Mouse (Mus musculus): ENCODE measurements around the gene Klc3. TPM values are rescaled to one million over a fixed set of nuclear protein-coding genes. Genes with fewer than 3 reads are reported as not detected.

Klc3 gene
- polyA plus RNA-seq, 1 experiment from 2014 or later, result not detected

DNA sequence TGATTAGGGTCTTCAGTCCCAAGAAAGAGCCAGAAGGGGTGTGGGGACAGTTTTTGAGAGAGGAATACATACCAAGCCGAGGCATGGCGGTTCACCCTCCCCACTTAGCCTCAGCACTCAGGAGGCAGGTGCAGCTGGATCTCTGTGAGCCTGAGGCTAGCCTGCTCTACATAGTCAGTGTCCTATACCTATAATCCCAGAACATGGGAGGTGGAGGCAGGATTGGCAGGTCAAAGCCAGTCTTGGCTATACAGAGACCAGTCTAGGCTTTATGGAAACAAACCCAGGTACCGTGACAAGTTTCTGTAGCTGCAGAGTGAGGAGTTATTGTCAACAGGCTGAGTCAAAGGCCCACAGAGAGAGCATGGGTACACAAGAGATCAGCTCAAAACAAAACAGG is 19.2 kb upstream of the Klc3 start:
- H3K36me3 ChIP-seq (ENCODE audit: inconsistent target), result peaks cover 10% of the 10 kb centered on the region; the same call in 1 of the 2 replicates
- no peaks in the 10 kb centered on the region for H3K79me2 ChIP-seq (ENCODE audit: inconsistent target)
- no peak overlapping the region for H3K4me3 ChIP-seq (ENCODE audit: inconsistent target)
- H3K27ac ChIP-seq, result no peak overlapping the region
- WGBS (ENCODE audit: missing documents), result 100% methylated on average over 3 of the region's 3 CpGs

DNA sequence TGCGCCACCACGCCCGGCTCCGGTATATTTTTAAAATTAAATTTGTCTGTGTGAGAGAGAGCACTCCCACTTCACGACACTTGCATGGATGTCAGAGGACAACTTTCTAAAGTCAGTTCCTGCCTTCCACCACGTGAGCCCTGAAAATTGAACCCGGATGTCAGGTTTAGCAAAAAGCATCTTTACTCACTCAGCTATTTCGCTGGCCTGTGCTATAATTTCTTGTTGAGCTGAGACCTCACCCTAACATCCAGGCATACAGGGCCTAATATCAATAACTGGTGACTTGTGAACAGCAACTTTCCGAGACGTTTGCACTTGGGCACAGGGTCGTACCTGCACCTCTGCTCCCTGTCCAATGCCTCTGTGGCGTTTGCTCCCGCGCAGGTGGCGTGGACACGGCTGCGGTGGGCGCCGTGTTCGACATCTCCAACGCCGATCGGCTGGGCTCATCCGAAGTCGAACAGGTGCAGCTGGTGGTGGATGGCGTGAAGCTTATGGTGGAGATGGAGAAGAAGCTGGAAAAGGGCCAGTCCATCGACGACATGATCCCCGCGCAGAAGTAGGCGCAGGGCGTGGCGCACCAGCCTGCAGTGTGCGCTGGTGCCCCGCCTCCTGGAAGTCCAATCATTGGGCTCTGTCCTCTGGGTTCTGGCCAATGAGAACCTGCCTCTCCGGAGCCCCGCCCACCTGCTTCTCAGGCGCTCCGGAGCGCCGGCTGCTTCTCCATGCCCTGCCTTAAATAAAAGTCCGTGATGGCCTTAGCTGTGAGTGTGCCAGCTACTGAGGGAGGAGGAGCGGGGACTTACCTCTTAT is 17.1 kb upstream of the Klc3 start:
- Histone ChIP-seq H3K4me3 (ENCODE audit: inconsistent target) (no peak overlapping the region), H3K79me2 (ENCODE audit: inconsistent target) (no peaks in the 10 kb centered on the region), H3K27ac (no peak overlapping the region), H3K36me3 (ENCODE audit: inconsistent target) (no peaks in the 10 kb centered on the region)
- WGBS (ENCODE audit: missing documents), result 10% methylated on average over 42 of the region's 43 CpGs

DNA sequence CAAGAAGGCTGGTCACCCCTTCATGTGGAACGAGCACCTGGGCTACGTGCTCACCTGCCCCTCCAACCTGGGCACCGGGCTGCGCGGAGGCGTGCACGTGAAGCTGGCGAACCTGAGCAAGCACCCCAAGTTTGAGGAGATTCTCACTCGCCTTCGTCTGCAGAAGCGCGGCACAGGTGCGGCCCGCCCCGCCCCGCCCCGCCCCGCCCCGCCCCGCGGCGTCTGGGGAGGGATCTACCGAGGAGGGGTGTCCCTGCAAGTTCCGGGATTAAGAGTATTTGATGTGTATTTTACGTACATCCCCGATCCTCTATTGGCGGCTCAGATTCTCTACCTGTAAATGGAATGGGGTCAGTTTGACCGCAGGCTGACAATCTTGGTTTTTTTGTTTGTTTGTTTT is 16.2 kb upstream of the Klc3 start:
- Histone ChIP-seq H3K4me3 (ENCODE audit: inconsistent target) (no peak overlapping the region), H3K36me3 (ENCODE audit: inconsistent target) (no peaks in the 10 kb centered on the region), H3K27ac (no peak overlapping the region), H3K79me2 (ENCODE audit: inconsistent target) (no peaks in the 10 kb centered on the region)
- WGBS (ENCODE audit: missing documents), result 4% methylated on average over 28 of the region's 28 CpGs

DNA sequence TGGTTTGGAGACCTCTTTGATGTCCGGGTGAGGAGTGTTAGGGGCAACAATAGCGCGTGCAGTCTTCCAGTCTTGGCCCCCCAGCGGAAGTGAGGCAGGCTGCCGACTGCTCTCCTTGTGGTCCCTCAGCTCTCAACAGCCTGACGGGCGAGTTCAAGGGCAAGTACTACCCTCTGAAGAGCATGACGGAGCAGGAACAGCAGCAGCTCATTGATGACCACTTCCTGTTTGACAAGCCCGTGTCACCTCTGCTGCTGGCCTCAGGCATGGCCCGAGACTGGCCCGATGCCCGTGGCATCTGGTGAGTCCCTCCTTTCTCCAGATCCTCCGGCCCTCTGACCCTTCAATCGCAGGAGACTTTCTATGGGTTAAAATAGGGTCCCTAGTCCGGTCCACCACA is 12.7 kb upstream of the Klc3 start:
- 56% methylated on average over 14 of the region's 15 CpGs for WGBS (ENCODE audit: missing documents)
- Histone ChIP-seq H3K27ac (no peak overlapping the region), H3K36me3 (ENCODE audit: inconsistent target) (no peaks in the 10 kb centered on the region), H3K4me3 (ENCODE audit: inconsistent target) (no peak overlapping the region), H3K79me2 (ENCODE audit: inconsistent target) (no peaks in the 10 kb centered on the region)

DNA sequence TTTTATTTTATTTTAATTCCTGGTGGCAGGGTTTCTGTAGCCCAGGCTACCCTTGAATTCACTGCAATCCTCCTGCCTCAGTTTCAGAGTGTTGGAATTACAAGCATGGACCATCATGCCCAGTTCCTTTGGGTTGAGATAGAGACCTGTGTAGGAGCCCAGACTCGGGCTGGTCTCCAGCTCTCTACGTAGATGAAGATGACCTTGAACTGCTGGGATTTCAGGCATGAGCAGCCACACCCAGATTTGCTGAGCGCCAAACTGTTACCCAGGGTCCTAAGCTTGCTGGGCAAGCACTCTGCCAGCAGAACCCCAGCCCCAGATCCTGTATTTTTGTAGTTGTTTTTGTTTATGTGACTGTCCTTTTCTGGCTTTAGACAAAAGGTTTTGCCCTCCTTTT is 9.6 kb upstream of the Klc3 start:
- no peaks in the 10 kb centered on the region for H3K36me3 ChIP-seq (ENCODE audit: inconsistent target)
- 95% methylated on average over 2 of the region's 3 CpGs for WGBS (ENCODE audit: missing documents)
- no peak overlapping the region for H3K4me3 ChIP-seq (ENCODE audit: inconsistent target)
- H3K27ac ChIP-seq, result no peak overlapping the region
- H3K79me2 ChIP-seq (ENCODE audit: inconsistent target), result no peaks in the 10 kb centered on the region

DNA sequence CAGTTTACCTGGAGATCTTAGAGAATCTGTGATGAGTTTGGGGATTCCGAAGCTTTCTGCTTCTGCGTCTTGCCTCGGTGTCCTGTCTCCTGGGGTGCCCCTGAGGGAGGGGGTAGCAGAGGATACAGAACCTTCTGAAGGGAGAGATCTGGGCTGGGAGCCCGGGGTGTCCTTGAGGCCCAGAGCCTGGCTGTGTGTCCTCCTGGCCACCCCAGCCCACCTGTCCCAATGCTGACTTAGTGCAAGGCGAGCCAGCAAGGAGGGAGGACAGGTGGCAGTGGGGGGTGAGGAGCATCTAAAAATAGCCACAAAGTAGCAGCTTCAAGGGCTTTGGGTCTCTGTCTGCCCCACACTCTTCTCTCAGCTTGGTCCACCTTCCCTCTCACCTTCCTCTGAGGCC is 7.9 kb upstream of the Klc3 start:
- 89% methylated on average over 5 of the region's 5 CpGs for WGBS (ENCODE audit: missing documents)
- Histone ChIP-seq H3K79me2 (ENCODE audit: inconsistent target) (no peaks in the 10 kb centered on the region), H3K27ac (no peak overlapping the region), H3K36me3 (ENCODE audit: inconsistent target) (no peaks in the 10 kb centered on the region), H3K4me3 (ENCODE audit: inconsistent target) (no peak overlapping the region)

DNA sequence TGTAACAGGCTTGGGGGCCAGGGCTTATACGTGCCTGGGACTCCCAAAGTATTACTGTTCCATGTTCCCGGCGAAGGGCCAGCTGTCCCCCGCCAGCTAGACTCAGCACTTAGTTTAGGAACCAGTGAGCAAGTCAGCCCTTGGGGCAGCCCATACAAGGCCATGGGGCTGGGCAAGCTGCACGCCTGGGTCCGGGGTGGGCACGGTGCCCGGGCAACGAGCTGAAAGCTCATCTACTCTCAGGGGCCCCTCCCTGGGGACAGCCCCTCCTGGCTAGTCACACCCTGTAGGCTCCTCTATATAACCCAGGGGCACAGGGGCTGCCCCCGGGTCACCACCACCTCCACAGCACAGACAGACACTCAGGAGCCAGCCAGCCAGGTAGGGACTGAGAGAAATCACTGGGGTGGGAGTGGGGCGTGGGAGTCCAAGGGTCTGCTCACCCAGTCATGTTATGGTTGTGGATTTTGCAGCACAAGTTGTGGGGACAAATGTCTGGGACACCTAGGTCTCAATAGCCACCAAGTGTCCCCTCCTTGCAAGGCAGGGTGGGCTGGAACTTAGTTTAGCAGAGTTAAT is 7.0 kb upstream of the Klc3 start:
- H3K4me3 ChIP-seq (ENCODE audit: inconsistent target), result no peak overlapping the region
- no peaks in the 10 kb centered on the region for H3K79me2 ChIP-seq (ENCODE audit: inconsistent target)
- H3K36me3 ChIP-seq (ENCODE audit: inconsistent target), result no peaks in the 10 kb centered on the region
- H3K27ac ChIP-seq, result no peak overlapping the region
- 87% methylated on average over 11 of the region's 11 CpGs for WGBS (ENCODE audit: missing documents)

DNA sequence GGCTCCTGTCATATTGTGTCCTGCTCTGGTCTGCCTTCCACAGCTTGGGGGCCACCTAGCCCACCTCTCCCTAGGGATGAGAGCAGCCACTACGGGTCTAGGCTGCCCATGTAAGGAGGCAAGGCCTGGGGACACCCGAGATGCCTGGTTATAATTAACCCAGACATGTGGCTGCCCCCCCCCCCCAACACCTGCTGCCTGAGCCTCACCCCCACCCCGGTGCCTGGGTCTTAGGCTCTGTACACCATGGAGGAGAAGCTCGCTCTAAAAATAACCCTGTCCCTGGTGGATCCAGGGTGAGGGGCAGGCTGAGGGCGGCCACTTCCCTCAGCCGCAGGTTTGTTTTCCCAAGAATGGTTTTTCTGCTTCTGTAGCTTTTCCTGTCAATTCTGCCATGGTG is 5.8 kb upstream of the Klc3 start:
- no peak overlapping the region for H3K4me3 ChIP-seq (ENCODE audit: inconsistent target)
- no peaks in the 10 kb centered on the region for H3K79me2 ChIP-seq (ENCODE audit: inconsistent target)
- H3K36me3 ChIP-seq (ENCODE audit: inconsistent target), result no peaks in the 10 kb centered on the region
- no peak overlapping the region for H3K27ac ChIP-seq
- 78% methylated on average over 6 of the region's 6 CpGs for WGBS (ENCODE audit: missing documents)

DNA sequence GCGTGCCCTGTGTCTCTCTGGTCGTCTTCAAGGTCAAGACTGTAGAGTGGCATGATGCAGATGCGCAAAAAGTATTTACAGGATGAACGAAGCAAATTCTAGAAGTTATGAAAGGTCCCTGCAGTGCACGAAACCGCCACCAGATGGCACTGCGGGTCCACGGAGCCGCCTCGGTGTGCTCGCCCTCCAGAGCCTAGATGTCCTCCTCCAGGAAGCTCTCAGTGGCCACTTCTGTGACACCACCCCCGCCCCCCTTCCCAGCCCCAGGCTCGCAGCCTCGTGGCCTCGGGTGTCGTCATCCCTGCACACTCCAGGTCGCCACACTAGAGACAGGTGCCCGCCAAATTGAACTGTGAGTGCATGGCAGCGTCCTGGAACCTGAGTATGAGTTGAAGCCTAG is 1.5 kb upstream of the Klc3 start:
- H3K79me2 ChIP-seq (ENCODE audit: inconsistent target), result no peaks in the 10 kb centered on the region
- WGBS (ENCODE audit: missing documents), result under 1% methylated on average over 19 of the region's 19 CpGs
- no peaks in the 10 kb centered on the region for H3K36me3 ChIP-seq (ENCODE audit: inconsistent target)
- no peak overlapping the region for H3K4me3 ChIP-seq (ENCODE audit: inconsistent target)
- no peak overlapping the region for H3K27ac ChIP-seq

DNA sequence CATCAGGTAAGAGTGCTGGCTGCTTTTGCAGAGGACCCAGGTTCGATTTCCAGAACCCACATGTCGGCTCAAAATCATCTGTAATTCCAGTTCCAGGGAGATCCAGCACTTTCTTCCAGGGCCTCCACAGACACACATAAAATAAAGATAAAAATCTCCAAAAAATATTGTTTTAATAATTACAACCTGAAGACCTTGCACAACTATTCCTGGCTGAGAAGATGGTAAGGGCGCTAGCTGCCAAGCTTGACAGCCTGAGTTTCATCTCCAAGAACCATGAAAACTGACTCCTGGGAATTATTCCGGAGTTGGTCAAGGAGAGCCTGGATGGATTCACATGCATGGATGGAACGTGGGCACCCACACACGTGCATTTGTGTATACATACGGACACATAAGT is 572 bp upstream of the Klc3 start, which contains the start of gene Ckm:
Gene Ckm, plus strand, starts transcription at position 301 of the 400 bp plus-strand sequence.
- H3K27ac ChIP-seq, result no peak within 1 kb of the TSS
- H3K36me3 ChIP-seq (ENCODE audit: inconsistent target), result no peaks in the 10 kb centered on the region
- H3K79me2 ChIP-seq (ENCODE audit: inconsistent target), result no peaks in the 10 kb centered on the region
- WGBS (ENCODE audit: missing documents), result 65% methylated on average over 7 of the region's 7 CpGs
- no peak within 1 kb of the TSS for H3K4me3 ChIP-seq (ENCODE audit: inconsistent target)

DNA sequence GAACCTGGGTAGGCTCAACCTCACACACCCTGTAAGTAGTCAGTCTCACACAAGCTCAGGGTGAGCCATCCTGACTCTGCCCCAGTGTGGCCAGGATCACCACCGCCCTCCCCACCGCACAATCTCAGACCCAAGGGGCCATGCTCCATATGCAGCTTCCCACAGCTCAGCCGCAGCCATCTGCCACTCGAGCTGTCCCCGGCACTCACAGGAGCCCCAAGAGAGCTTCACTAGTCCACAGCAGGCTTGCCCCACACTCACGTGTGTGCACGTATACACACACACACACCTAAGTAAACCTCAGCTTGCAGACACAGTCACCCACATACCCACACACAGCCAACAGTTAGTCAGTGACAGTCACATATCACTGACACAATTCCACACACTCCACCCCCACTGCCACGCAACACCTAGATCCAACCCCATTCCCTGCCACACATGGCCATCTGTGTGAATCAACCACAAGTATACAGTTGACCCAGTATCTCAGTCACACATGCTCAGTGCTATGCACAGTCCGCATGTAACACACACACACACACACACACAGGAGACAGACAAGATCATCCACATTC is 1.3 kb downstream of the Klc3 start:
- Histone ChIP-seq H3K27ac (no peak overlapping the region), H3K36me3 (ENCODE audit: inconsistent target) (no peaks in the 10 kb centered on the region), H3K79me2 (ENCODE audit: inconsistent target) (no peaks in the 10 kb centered on the region), H3K4me3 (ENCODE audit: inconsistent target) (no peak overlapping the region)
- WGBS (ENCODE audit: missing documents), result 85% methylated on average over 9 of the region's 9 CpGs

DNA sequence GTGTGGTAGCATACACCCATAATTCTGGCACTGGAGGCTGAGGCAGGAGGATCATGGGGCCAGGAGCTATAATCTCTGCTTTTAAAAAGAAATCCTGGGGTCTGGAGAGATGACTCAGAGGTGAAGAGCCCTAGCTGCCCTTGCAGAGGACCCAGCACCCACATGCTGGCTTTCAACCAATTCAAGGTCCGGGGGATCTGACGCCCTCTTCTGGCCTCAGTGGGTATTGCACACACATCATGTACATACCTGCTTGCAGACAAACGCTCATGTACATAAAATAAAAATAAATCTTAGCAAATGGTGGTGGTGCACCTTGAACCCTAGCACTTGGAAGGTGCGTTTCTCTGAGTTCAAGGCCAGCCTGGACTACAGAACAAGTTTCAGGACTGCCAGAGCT is 3.0 kb downstream of the Klc3 start:
- Histone ChIP-seq H3K36me3 (ENCODE audit: inconsistent target) (no peaks in the 10 kb centered on the region), H3K27ac (no peak overlapping the region), H3K79me2 (ENCODE audit: inconsistent target) (no peaks in the 10 kb centered on the region), H3K4me3 (ENCODE audit: inconsistent target) (no peak overlapping the region)
- 82% methylated on average over 4 of the region's 4 CpGs for whole genome bisulfite sequencing (ENCODE audit: missing documents)

DNA sequence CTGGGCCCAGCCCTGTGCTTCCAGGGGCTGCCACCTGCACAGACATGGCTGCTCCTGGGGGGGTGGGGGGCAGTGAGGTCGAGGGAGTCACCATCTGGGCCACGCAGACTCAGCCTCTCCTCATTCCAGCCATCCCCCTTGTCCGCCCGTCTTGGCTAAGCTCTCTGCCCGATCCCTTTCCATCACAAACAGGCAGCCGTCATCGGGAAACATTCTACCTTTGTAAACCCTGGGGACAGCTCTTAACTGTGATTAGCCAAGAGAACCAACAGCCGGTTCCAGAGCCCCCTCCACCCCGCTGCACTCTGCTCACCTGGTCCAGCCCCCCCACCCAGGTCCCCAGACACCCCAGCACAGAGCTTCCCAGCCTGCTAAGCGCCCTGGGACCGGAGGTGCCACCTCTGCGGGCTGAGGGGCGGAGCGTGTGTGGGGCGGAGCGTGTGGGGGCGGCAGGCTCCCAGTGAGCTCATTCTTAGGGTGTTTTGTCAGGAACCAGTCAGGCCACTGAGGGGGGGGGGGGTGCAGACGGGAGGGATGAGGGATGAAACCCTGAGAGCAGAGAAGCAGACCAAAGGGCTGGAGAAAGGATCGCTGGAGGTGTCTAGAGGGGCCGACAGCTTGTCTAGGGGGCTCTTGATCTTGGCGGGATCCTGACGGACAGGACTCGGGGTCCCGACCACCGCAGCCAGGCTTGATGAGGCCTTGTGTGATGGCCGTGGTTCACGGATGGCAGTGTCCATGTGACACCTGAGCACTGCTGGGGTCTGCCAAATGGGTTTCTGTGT is 4.2 kb downstream of the Klc3 start:
- 9% methylated on average over 27 of the region's 27 CpGs for WGBS (ENCODE audit: missing documents)
- no peak overlapping the region for H3K27ac ChIP-seq
- no peaks in the 10 kb centered on the region for H3K79me2 ChIP-seq (ENCODE audit: inconsistent target)
- peaks cover 7% of the 10 kb centered on the region; the same call in 1 of the 2 replicates for H3K36me3 ChIP-seq (ENCODE audit: inconsistent target)
- H3K4me3 ChIP-seq (ENCODE audit: inconsistent target), result no peak overlapping the region

DNA sequence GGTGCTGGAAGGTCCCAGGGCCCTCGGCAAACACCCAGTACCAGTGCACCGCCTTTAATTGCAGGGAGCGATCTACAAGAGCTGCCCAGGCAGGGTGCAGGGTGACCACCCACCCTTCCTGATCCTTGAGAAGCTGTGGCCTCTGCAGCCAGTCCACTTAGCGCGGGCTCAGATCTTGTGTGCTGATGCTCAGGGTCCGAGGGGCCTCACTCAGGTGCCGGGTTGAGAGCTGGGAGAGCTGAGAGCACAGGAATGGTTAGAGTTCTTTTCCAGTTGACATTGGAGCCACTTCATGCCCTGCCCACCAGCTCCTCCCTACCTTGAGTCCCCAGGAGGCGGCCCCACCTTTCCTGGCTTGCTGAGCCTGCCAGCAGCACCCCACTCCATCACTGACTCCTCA is 9.4 kb downstream of the Klc3 start:
- Histone ChIP-seq H3K79me2 (ENCODE audit: inconsistent target) (no peaks in the 10 kb centered on the region), H3K36me3 (ENCODE audit: inconsistent target) (peaks cover 56% of the 10 kb centered on the region), H3K4me3 (ENCODE audit: inconsistent target) (no peak overlapping the region), H3K27ac (no peak overlapping the region)
- 93% methylated on average over 8 of the region's 8 CpGs for WGBS (ENCODE audit: missing documents)

All from macrophage (primary cell).